In the genomic region with DNA sequence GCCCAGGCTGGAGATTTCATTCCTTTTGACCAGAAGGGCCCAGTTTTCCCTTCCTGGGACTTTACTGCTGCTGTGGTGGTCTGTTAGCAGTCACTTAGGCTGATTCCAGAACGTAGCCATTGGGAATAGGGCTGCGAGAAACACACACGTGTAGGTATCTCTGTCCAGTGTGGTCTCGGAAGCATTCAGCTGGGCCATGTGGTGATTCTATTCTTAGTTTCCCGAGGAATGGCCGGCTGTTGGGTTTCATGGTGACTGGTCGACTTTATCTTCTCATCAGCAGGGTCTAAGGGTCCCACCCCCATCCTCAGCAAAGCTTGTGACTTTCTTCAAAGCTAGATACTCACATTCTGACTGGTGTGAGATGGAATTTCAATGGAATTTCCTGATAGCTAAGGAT, we compare ENCODE assay signal across 17 mouse cellular contexts. TPM values are rescaled to one million over a fixed set of nuclear protein-coding genes. Genes with fewer than 3 reads are reported as not detected.
DNase-seq lines count a peak whose midpoint lies in the region; ATAC-seq lines count a peak whose summit lies in the region.
"Had no signal": no experiment of that assay in that cellular context is flagged by ENCODE, and none has a peak within 500 bp of the region (broad histone marks: within the 10 kb centered on the region; RNA-seq: fewer than 3 reads in every experiment).

No protein-coding gene starts in this region.

- ATAC-seq in heart, embryonic 13.5 days (ENCODE audit: extremely low read depth, insufficient number of reproducible peaks, low FRiP score, low TSS enrichment) = no peak
- no peak for ATAC-seq in limb, embryonic 12.5 days (ENCODE audit: insufficient number of reproducible peaks, insufficient read depth, low FRiP score, low TSS enrichment, low read depth)
- ATAC-seq in embryonic facial prominence, embryonic 14.5 days (ENCODE audit: low read depth) = no peak

- WGBS in heart, embryonic 13.5 days = 20% methylated on average over 7 of the region's 7 CpGs
- WGBS in limb, embryonic 12.5 days = 68% methylated on average over 7 of the region's 7 CpGs
- WGBS in limb, embryonic 10.5 days = 84% methylated on average over 7 of the region's 7 CpGs
- 76% methylated on average over 7 of the region's 7 CpGs for WGBS in embryonic facial prominence, embryonic 10.5 days
- 58% methylated on average over 7 of the region's 7 CpGs for WGBS in embryonic facial prominence, embryonic 14.5 days

- no peak for DNase-seq in heart, adult 9 months (ENCODE audit: low spot score in 2 of 2)
- DNase-seq in limb, embryonic 10.5 days (ENCODE audit: low spot score) = no peak
- no peak for DNase-seq in embryonic facial prominence, embryonic 10.5 days (ENCODE audit: low spot score)
- no peak for DNase-seq in embryonic facial prominence, embryonic 14.5 days (ENCODE audit: low spot score)
- DNase-seq in c-Kit-positive CD71-positive TER-119-positive erythroid progenitor cells, embryonic 14.5 days (ENCODE audit: low spot score) = no peak
- DNase-seq: adrenal gland, postnatal 10 days; cerebellum, adult 11-12 months; cerebellum, postnatal 25 days; gastrocnemius, postnatal 10 days; kidney, adult 8-10 months; layer of hippocampus, postnatal 36 days; right cerebral cortex, adult 18-20 months; thymus, adult 2 months had no signal

- H3K9me3 ChIP-seq in heart, embryonic 13.5 days = no peaks in the 10 kb centered on the region
- no peaks in the 10 kb centered on the region for H3K9me3 ChIP-seq in limb, embryonic 12.5 days
- H3K9me3 ChIP-seq in limb, embryonic 10.5 days (replicated peaks) = no peaks in the 10 kb centered on the region
- no peaks in the 10 kb centered on the region for H3K9me3 ChIP-seq in embryonic facial prominence, embryonic 10.5 days
- no peaks in the 10 kb centered on the region for H3K9me3 ChIP-seq in embryonic facial prominence, embryonic 14.5 days (ENCODE audit: control insufficient read depth, low read length)
- H3K9me3 ChIP-seq: midbrain, embryonic 15.5 days had no signal

- H3K4me3 ChIP-seq in heart, embryonic 13.5 days = no peak overlapping the region
- no peak overlapping the region for H3K4me3 ChIP-seq in limb, embryonic 12.5 days (replicated peaks)
- H3K4me3 ChIP-seq in limb, embryonic 10.5 days = no peak overlapping the region
- no peak overlapping the region for H3K4me3 ChIP-seq in embryonic facial prominence, embryonic 10.5 days
- no peak overlapping the region for H3K4me3 ChIP-seq in embryonic facial prominence, embryonic 14.5 days (ENCODE audit: low read depth, low read length)
- H3K4me3 ChIP-seq: midbrain, embryonic 15.5 days had no signal

- peak overlapping the region; percentile 58 for H3K27ac ChIP-seq in heart, embryonic 13.5 days (replicated peaks)
- peak overlapping the region; percentile 80 for H3K27ac ChIP-seq in limb, embryonic 12.5 days
- H3K27ac ChIP-seq in limb, embryonic 10.5 days = no peak overlapping the region; the same call in 1 of the 2 replicates
- peak overlapping the region; percentile 77 for H3K27ac ChIP-seq in embryonic facial prominence, embryonic 10.5 days (replicated peaks)
- H3K27ac ChIP-seq in embryonic facial prominence, embryonic 14.5 days (replicated peaks; ENCODE audit: low read depth, low read length) = peak overlapping the region; percentile 72
- H3K27ac ChIP-seq: liver, embryonic 14.5 days had no signal

- H3K27me3 ChIP-seq in heart, embryonic 13.5 days (replicated peaks) = no peaks in the 10 kb centered on the region
- H3K27me3 ChIP-seq in limb, embryonic 12.5 days = no peaks in the 10 kb centered on the region
- no peaks in the 10 kb centered on the region for H3K27me3 ChIP-seq in limb, embryonic 10.5 days (ENCODE audit: low read depth, poor library complexity, severe bottlenecking)
- H3K27me3 ChIP-seq in embryonic facial prominence, embryonic 10.5 days (replicated peaks; ENCODE audit: low read depth, poor library complexity, severe bottlenecking) = no peaks in the 10 kb centered on the region
- no peaks in the 10 kb centered on the region for H3K27me3 ChIP-seq in embryonic facial prominence, embryonic 14.5 days (replicated peaks; ENCODE audit: control insufficient read depth, insufficient read depth, low read length)
- H3K27me3 ChIP-seq: midbrain, embryonic 15.5 days had no signal

- no peak overlapping the region for H3K4me2 ChIP-seq in heart, embryonic 13.5 days
- no peak overlapping the region for H3K4me2 ChIP-seq in limb, embryonic 12.5 days
- no peak overlapping the region for H3K4me2 ChIP-seq in embryonic facial prominence, embryonic 14.5 days (ENCODE audit: low read depth, low read length)
- H3K4me2 ChIP-seq: midbrain, embryonic 15.5 days had no signal

- no peak overlapping the region for H3K9ac ChIP-seq in heart, embryonic 13.5 days
- no peak overlapping the region for H3K9ac ChIP-seq in limb, embryonic 12.5 days (replicated peaks)
- no peak overlapping the region for H3K9ac ChIP-seq in embryonic facial prominence, embryonic 14.5 days (ENCODE audit: low read depth, low read length)
- H3K9ac ChIP-seq: liver, embryonic 14.5 days; midbrain, embryonic 15.5 days had no signal

- peaks cover 61% of the 10 kb centered on the region for H3K4me1 ChIP-seq in heart, embryonic 13.5 days
- peaks cover 61% of the 10 kb centered on the region for H3K4me1 ChIP-seq in limb, embryonic 12.5 days (replicated peaks)
- H3K4me1 ChIP-seq in limb, embryonic 10.5 days = peaks cover 43% of the 10 kb centered on the region
- H3K4me1 ChIP-seq in embryonic facial prominence, embryonic 10.5 days = peaks cover 60% of the 10 kb centered on the region
- peaks cover 53% of the 10 kb centered on the region for H3K4me1 ChIP-seq in embryonic facial prominence, embryonic 14.5 days (ENCODE audit: control insufficient read depth, insufficient read depth, low read length)

- no peaks in the 10 kb centered on the region for H3K36me3 ChIP-seq in heart, embryonic 13.5 days
- H3K36me3 ChIP-seq in limb, embryonic 12.5 days = no peaks in the 10 kb centered on the region
- H3K36me3 ChIP-seq in limb, embryonic 10.5 days = no peaks in the 10 kb centered on the region
- H3K36me3 ChIP-seq in embryonic facial prominence, embryonic 10.5 days (replicated peaks) = no peaks in the 10 kb centered on the region
- no peaks in the 10 kb centered on the region for H3K36me3 ChIP-seq in embryonic facial prominence, embryonic 14.5 days (ENCODE audit: control insufficient read depth, insufficient read depth, low read length)
- H3K36me3 ChIP-seq: midbrain, embryonic 15.5 days had no signal

RNA-seq across cellular contexts. Expression of a gene that starts 59.2 kb away (rescaled TPM):
- polyA plus RNA-seq in heart, embryonic 13.5 days (2015; fragmentation: Nextera tagmentation; extraction: Ambion mirVana) = 128 and 129 TPM in 2 replicates
- polyA plus RNA-seq in limb, embryonic 12.5 days (2016; fragmentation: Nextera tagmentation; extraction: Ambion mirVana) = 436 and 444 TPM in 2 replicates
- 260 and 300 TPM in 2 replicates for polyA plus RNA-seq in limb, embryonic 10.5 days (2016; fragmentation: Nextera tagmentation; extraction: Ambion mirVana)
- 260 and 265 TPM in 2 replicates for polyA plus RNA-seq in embryonic facial prominence, embryonic 10.5 days (2016; fragmentation: Nextera tagmentation; extraction: Ambion mirVana)
- polyA plus RNA-seq in embryonic facial prominence, embryonic 14.5 days (2014; fragmentation: Nextera tagmentation; extraction: Ambion mirVana) = 185 and 227 TPM in 2 replicates
